Mouse (Mus musculus): Measurements from ENCODE around the gene Insig1.
A peak's percentile ranks its signal among the peaks of the same experiment; 100 is the strongest.

- no peak for TF ChIP-seq CTCF (IDR thresholded peaks at IDR 0.05; ENCODE audit: extremely low read depth, insufficient read depth, low read length)
- TF ChIP-seq POLR2A (IDR thresholded peaks at IDR 0.05; ENCODE audit: extremely low read depth, insufficient read depth, low read length), result peak; percentile 73; the same call in 1 of the 2 replicates
Measured at GRCm38 (mm10) chr5:28071456-28072223, 477 bp downstream of the Insig1 start.

All from cortical plate, adult 2 months (tissue).